Mouse (Mus musculus): ENCODE measurements at regions not wholly inside any gene's neighbourhood (a gene's known extent, or its start where the extent isn't known, plus 50 kb on each side); places are given as distances from the start of the nearest gene placed in this dataset.

DNA sequence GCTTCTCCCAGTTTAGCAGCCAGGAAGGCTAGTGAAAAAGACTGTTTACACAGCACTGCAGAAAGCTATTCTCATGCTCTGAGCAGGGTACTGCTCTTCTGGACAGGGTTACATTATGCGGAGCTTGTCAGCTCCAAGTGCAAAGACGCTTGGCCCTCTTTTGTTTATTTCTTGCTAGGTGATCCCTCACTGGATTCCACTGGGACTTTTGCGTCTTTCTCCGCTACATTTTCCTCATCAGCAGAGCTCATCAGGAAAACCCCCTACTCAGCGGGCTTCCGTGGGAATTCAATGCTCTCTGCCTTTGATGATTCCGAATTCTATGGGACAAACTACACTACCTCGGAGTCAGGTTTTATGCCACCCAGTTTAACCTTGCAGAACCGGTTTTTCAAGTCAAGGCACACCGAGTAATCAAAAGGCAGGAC, 172.0 kb downstream of the Qdpr start:
- DNase-seq, result no peak
- intact Hi-C loops (cut with DNase I), result loop anchor here (2.0 to 10.0 kb wide), 3 partner anchors 81 to 975 kb away; no protein-coding TSS in a partner anchor

GRCm38 (mm10) chr5:45270679-45271078, 179.4 kb downstream of the Qdpr start:
- no peak for DNase-seq
- intact Hi-C loops (cut with DNase I), result loop anchor here (10.0 kb wide), 1 partner anchor 786 kb away; no protein-coding TSS in a partner anchor

DNA sequence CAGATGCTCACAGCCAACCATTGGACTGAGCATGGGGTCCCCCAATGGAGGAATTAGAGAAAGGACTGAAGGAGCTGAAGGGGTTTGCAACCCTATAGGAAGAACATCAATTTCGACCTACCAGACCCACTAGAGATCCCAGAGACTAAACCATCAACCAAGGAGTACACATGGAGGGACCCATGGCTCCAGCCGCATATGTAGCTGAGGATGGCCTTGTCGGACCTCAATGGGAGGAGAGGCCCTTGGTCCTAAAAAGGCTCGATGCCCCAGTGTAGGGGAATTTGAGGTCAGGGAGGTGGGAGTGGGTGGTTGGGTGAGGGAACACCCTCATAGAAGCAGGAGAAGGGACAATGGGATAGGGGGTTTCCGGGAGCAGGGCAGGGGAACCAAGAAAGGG, 180.6 kb downstream of the Qdpr start:
- intact Hi-C loops (cut with DNase I), result no loop called here
- DNase-seq, result no peak

DNA sequence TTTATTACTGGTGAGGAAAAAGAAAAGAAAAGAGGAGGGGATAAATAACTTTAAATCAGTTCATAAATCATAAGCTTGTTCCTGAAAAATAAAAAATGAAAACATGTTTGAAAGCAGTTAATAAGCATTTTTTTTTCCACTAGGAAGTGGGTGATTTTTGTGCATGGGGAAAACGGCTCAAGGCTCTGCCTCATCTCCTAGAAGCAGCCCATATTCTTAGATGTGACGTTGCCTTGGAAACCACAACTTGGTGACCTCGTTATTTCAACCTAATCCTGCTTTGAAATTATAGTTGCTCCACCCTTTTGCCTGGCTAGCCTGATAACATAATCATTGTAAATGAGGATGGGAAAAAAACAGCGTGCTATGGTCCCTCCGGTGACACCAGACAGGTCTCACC, 183.1 kb downstream of the Qdpr start:
- no peak for DNase-seq
- intact Hi-C loops (cut with DNase I), result no loop called here

DNA sequence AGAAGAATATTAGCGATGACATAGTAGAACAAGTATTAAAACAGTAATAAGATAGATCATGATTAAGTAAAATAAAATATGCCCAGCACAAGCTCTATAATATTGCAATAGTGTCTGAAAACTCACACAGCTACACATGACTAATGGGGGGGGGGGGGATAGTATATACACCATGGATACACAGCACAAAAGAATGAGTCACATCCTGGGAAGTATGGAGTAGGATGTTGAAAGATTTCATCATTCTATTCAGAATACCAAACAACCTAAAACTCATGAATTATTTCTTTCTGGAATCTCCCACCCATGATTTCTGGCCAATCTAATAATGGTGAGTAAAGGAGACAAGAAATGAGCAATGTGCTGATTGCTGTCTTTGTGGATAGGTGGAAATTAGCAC, 191.6 kb downstream of the Qdpr start:
- DNase-seq, result no peak
- intact Hi-C loops (cut with DNase I), result no loop called here

GRCm38 (mm10) chr5:45256256-45256999, 193.6 kb downstream of the Qdpr start:
- intact Hi-C loops (cut with DNase I), result no loop called here
- no peak for DNase-seq

DNA sequence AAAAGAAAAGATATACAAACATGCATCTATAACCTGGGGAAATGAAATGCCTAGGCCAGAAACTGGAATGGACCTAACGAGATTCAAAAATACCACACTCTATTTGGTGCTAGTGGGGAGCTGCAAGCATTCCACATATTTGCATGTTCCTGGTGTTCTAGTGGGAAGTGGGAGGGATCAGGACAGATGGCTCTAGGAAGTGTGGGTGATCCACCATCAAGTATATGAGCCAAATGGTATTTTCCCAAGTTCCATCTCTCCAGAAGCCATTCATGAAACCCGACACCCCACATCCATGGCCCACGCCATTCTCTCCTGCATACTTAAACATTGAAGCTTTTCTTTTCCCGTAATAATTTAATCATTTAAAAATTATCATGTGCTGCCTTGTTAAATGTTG, 218.2 kb downstream of the Qdpr start:
- no peak for DNase-seq
- intact Hi-C loops (cut with DNase I), result no loop called here

- DNase-seq, result no peak
These were observed 219.9 kb downstream of the Qdpr start for GRCm38 (mm10) chr5:45230097-45230496.

GRCm38 (mm10) chr5:45229477-45229876, 220.6 kb downstream of the Qdpr start:
- intact Hi-C loops (cut with DNase I), result no loop called here
- no peak for DNase-seq

More at GRCm38 (mm10) chr5:45230097-45230496, 219.9 kb downstream of the Qdpr start:
- intact Hi-C loops (cut with DNase I), result no loop called here

DNA sequence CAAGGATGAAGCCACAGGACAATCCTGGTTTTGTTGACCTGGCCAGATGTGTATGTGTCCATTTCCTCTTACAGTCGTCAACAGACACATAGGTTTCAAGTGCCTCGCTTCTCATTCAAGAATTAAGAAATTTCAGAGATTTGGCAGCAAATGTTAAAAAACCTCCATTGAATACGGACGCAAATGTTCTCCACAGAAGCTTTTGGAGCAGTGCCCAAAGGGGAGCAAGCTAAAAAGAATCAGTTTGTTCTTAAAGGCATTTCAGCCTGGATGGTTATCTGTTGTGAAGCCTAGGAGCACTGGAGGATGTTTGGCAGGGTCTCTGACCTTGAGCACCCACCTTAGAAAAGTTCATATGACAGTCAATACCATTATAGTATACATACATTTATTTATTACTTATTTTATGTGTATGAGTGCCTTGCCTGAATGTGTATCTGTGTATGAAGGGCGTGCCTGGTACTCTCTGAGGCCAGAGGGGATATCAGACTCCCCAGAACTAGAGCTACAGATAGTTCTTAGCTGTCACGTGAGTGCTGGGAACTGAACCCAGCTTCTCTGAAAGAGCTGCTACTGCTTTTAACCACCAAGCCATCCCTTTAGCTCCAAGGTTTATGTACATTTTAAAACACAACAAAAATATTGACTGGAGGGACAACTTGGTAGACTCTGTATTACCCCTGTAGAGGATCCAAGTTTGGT, 221.7 kb downstream of the Qdpr start:
- intact Hi-C loops (cut with DNase I), result no loop called here
- no peak for DNase-seq

GRCm38 (mm10) chr5:45220272-45220916, 229.6 kb downstream of the Qdpr start:
- DNase-seq, result no peak
- intact Hi-C loops (cut with DNase I), result no loop called here

GRCm38 (mm10) chr5:45219558-45219957, 230.5 kb downstream of the Qdpr start:
- DNase-seq, result no peak
- intact Hi-C loops (cut with DNase I), result no loop called here

DNA sequence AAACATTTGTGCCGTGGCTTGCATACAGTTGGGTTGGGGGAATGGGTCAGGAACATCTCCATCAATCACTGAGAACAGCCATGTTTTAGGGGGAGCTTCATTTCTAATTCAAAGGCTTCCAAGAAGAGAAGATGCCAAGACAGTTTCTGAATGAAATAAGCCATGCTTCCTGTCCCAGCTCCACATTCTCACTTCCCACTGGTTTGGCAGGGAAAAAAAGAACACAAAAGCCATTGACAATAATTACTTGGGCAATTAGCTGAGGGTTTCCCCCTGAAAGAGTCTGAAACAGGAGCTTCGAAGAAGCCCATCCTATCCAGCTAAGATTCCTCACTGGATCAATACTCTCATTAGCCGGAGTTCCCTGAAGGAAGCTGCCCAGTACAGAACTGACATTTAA, 230.9 kb downstream of the Qdpr start:
- no peak for DNase-seq
- intact Hi-C loops (cut with DNase I), result no loop called here

DNA sequence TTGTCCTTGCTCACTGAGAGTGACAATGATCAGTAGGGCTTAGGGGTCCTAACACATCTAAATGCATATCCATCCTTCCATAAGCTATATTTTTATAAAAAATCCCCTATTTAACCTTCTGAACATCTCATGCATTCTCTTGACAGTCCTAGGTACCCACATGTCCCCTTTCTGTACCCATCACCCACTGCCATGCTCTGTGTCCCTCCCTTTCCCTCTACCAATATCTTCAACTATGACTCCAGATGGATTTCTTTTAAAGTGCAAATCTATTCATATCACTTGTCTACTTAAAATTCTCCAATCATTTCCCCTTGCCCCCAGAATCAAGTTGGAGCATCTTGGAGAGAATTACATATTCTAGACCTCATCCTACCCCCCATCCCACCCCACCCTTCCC, 235.6 kb downstream of the Qdpr start:
- DNase-seq, result no peak
- intact Hi-C loops (cut with DNase I), result no loop called here

- intact Hi-C loops (cut with DNase I), result loop anchor here (5.0 kb wide), 1 partner anchor 79 kb away; no protein-coding TSS in a partner anchor
These were observed 251.6 kb downstream of the Qdpr start for GRCm38 (mm10) chr5:45198408-45198807.

GRCm38 (mm10) chr5:45196159-45196558, 253.9 kb downstream of the Qdpr start:
- DNase-seq, result no peak
- intact Hi-C loops (cut with DNase I), result loop anchor here (5.0 kb wide), 1 partner anchor 81 kb away; no protein-coding TSS in a partner anchor

More at GRCm38 (mm10) chr5:45198408-45198807, 251.6 kb downstream of the Qdpr start:
- DNase-seq, result no peak

GRCm38 (mm10) chr5:45192287-45192686, 257.7 kb downstream of the Qdpr start:
- DNase-seq, result no peak
- intact Hi-C loops (cut with DNase I), result no loop called here

GRCm38 (mm10) chr5:45173035-45173755, 276.8 kb downstream of the Qdpr start:
- no peak for DNase-seq
- intact Hi-C loops (cut with DNase I), result no loop called here

- no peak for DNase-seq
- intact Hi-C loops (cut with DNase I), result no loop called here
These were observed 290.8 kb downstream of the Qdpr start for GRCm38 (mm10) chr5:45159194-45159593.

GRCm38 (mm10) chr5:45154936-45155335, 295.1 kb downstream of the Qdpr start:
- intact Hi-C loops (cut with DNase I), result no loop called here
- no peak for DNase-seq

- intact Hi-C loops (cut with DNase I), result no loop called here
- DNase-seq, result no peak
These were observed 305.9 kb downstream of the Qdpr start for GRCm38 (mm10) chr5:45144186-45144585.
